Mouse (Mus musculus): Measurements from ENCODE around the gene Blnk.

Blnk gene

DNA sequence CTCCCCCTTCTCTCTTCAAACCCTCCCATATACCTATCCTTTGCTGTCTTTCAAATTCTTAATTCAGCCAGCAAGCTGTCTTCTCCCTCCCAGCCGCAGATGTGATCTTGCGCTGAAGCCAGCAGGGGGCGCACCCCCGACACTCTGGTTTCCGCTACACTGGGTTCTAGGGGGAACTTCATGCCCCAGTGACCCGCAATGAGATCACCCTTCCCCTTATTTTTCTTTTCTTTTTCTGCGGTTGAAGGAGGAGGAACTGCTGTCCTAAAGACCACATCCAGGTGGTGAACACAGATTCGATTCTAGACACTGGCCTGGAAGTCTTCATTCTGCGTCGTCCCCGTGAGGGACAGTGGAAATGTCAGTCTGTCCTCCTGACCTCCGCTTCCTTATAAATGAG is 31.3 kb downstream of the Blnk start:
- no peak for DNase-seq

DNA sequence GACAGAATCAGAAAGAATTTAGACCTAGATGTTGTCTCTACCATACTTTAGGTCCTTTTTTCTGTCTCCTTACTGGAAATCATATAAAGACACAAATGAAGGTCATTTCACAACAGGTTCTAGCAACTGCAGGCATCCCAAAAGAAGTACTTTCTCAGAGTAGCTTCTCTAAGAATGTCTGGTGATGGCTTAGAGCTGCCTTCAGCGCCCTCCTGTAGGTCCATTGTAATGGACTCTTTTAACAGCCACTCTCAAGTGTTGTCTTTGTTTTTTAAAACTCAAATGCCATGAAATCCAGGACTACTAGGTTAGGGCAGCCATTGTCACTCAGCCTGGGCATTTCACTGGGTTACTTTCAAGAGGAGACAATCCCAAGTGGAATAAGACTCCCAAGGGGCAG is 35.4 kb downstream of the Blnk start:
- no peak for DNase-seq

DNA sequence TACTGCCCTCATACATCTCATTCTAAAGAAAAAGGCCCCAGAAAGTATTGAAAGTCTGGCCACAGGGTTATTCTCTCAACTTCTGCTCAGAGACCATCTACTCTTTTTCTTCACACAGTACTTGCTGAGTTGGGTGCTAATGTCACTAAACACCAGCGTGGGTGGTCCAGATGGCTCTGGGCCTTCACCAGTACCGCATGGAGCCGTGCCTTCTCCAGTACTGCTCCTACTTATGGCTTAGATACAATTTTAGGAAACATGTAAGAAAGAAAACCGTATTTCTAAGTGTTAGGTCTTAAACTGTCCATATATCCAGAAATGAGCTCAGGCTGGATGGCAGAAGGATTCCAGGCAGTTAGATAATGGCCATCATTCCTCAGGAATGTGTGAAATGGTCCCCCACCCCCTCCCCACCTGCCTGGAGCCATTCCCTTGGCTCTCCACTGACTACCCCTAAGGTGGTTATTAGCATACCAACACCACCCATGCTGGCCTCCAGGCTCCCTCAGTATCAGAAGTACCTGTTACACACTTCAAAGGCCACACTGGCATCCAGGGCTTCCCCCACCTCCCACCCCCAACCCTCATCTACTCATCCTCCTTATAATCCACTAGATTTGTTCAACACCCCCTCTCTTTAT is 47.3 kb downstream of the Blnk start:
- no peak for DNase-seq

DNA sequence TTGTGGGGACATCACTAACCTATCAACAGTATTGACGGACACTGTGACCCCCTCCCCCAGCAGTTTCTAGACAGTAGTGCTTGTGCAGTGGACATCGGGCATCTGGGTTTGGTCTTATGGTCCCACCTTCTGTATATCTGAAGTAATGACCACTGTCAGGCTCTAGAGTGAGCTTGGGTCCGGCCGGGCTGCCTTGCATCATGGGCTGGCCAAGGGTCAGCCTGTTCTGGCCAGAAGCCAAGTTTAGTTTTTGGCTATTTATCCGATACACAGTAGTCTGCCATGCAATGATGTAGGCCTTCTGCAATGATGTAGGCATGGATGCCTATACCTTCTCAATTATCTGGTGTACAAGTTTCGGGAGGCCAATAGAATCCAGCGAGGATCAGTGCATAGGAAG is 50.8 kb downstream of the Blnk start:
- no peak for DNase-seq

DNA sequence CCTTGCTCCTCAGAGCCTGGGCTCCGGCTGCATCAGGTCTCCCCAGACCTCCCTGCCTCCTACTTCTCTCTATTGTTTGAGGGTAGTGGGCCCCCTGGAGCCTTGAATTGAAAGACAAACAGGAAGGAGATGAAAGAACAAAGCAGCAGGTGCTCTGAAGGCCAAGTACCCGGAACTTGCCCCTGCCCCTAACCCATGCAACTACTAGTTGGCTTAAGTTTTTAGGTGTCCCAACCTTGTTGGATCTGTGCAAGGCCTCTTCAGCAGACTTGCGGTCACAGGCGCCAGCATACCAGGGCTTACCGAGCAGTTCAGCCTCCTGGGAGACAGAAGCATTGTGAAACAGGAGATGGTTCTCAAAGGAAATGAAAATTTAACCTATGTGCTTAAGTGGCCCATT is 58.3 kb downstream of the Blnk start:
- DNase-seq, result no peak

DNA sequence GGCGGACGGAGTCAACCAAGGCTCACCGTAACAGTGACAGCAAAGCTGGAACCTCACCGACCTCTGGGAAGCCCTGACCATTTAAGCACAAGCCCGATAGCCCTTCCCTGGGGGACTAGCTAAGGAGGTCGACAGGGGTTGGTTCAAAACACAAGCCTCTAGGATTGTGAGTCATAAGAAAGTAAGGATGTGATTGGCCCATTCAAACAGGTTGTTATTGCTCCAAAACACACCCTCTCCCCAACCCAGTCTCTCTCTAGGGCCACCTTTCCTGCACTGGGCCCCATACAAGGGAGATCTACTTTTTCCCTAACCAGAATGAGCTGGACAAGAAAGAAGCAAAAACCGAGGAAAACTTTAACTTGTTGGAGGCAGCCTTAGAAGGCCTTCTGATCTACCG is 59.0 kb downstream of the Blnk start:
- no peak for DNase-seq

DNA sequence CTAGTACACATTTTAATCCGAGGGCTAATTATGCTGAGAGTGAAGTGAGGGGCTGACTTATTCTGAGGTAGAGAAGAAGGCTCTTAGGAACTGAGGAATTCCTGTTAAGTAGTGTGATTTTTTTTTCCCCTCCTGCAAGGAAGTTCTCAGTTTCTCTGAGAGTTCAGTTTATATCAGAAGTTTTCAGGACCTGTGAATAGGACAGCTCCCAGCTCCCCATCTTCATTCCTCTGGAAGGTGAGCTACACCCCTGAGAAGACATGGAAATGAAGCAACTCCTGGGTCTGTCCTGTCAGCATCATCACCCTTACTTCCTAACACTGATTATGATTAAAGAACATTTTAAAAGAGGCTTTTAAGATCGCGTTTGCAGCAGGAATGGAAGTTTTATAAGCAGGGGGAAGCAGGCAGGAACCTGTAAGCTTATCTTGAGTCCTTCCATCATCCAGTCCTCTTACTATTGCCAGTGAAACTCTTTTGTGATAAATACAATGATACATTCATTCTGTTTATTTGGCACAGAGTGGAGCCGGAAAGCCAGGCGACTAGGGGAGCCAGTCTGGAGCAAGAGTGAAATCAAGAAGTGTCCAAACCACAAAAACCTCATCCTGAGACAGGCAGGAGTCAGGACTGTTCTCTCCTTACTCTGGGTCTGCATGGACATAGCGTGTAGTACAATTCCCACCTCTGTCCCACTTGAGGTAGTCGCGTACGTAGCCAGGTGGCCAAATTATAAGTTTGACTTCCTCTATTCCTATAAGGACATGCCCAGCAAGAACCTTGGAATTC is 62.6 kb downstream of the Blnk start:
- no peak for DNase-seq

DNA sequence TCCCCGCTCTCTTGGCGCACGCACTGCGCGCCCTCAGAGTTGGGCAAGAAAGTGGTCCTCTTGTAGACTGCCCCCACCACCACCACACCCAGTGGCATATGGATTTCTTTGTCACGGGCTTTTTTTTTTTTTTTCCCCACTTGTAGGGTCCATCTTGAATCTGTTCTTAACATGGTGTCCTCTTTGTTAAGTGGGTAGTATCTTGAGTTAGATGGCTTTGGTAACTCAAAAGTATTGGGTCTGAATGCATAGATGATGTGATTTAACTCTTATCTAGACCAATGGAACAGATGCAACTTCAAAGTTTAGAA is 99.0 kb downstream of the Blnk start:
- DNase-seq, result no peak

DNA sequence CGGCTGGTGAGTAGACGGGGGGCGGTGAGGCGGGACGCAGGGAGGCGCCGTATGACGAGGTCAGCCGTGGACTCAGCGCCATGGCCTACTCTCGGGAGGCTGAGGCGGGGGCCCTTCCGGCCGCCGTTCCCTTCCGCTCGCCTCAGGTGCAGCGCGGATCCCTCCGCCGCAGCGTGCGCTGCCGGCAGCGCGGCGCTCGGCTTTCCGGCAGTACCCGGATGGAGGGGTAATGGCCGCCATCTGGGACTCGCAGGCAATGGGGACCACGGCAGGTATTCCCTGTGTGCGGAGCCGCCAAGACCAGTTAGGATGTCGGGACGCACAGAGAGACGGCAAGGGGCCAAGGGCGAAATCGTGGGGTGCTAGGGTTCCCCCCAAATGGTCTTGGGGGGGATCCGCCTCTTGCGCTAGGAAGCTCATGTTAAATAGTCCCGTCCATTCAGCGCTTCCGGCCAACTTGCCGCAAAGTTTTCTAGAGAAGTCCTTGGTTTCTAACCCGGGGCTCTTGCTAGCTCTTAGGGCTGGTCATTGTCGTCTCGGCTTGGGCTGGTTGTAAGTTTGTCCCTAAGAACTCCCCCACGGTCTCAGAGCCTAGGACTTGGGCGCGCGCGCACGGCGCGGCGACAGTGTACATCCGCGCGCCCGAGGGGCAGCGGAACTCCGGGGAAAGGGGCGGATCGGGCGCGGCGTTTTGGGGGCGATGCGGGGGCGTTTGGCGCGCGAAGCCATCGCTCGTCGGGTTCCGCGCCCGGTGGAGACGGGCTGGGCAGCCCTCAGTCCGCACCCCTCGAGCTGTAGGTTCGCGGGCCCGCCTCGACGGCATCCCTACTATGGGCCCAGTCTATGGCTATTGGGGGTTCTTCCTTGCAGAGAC is 99.6 kb downstream of the Blnk start, which contains the start of gene Zfp518a:
Gene Zfp518a (plus strand): TSS at position 187 of the 874 bp plus-strand sequence.
- peak; percentile 88 for DNase-seq

DNA sequence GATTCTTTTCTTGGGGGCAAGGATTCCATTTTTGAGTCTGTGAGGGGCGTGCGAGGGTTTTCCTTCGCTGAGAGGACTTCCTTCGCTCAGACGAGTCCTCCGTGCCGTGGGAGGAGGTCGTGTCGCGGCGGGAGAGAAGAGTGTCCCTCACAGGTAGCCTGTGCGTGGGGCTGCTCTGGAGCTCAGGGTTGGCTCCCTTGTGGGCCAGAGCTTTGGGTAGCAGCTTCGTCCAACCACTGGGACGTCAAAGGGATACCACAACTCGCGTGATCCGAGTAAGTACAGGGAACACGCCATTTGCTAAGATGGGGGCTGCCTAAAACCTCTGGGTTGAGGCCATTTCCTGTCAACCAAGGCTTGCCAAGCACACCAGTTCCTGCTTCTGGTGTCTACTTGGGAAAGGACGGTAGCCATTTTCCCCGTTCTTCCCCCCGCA is 100.2 kb downstream of the Blnk start:
- DNase-seq, result no peak

DNA sequence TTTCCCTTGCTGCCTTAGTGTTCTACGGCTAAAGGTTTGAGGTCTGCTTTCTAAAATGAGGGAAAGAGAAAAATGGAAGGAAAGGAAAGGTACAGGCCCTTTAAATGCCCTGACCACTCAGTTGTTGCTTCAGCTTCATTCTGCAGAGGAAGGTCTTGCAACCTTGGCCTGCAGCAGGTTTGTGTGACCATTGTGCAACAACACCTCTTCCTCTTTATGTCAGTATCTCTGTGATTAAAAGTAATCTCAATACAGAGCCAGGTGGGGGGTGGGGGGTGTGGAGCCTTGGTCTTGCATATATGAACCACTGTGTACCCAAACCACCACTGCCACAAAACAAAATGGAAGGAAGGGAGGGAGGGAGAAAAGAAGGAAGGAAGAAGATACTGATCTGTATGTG is 105.4 kb downstream of the Blnk start:
- DNase-seq, result no peak

DNA sequence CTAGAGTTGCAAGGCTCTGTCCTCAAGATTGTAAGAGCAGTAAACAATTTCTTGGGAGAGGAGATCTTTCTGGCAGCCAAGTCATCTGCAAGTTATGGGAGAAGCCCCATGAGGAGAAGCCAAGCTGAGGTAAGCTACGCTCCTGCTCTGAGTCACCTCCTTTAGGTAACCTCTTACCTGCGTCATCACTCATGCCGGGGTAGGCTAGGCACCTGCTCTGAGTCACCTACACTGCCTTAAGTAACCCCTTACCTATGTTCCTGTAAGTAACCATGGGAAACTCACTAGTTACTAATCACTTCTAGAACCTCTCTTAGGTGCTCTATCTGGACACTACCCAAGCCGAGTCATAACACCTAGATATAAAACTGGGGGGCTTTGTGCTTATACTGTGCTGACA is 112.6 kb downstream of the Blnk start:
- no peak for DNase-seq
